Mouse (Mus musculus) bone marrow macrophage, adult 2 months (primary cell): ENCODE results near the gene Sub1.

ENCODE experiments used
- CTCF ChIP-seq: IDR thresholded peaks from 2 replicates; pipeline ENCODE4 v1.5.1; 2012; ENCODE audit warnings: low read depth, mild to moderate bottlenecking, low read length, moderate library complexity
- POLR2A ChIP-seq: IDR thresholded peaks from 2 replicates; pipeline ENCODE4 v1.6.1; 2012; ENCODE audit warnings: mild to moderate bottlenecking, low read depth, low read length, borderline replicate concordance

DNA sequence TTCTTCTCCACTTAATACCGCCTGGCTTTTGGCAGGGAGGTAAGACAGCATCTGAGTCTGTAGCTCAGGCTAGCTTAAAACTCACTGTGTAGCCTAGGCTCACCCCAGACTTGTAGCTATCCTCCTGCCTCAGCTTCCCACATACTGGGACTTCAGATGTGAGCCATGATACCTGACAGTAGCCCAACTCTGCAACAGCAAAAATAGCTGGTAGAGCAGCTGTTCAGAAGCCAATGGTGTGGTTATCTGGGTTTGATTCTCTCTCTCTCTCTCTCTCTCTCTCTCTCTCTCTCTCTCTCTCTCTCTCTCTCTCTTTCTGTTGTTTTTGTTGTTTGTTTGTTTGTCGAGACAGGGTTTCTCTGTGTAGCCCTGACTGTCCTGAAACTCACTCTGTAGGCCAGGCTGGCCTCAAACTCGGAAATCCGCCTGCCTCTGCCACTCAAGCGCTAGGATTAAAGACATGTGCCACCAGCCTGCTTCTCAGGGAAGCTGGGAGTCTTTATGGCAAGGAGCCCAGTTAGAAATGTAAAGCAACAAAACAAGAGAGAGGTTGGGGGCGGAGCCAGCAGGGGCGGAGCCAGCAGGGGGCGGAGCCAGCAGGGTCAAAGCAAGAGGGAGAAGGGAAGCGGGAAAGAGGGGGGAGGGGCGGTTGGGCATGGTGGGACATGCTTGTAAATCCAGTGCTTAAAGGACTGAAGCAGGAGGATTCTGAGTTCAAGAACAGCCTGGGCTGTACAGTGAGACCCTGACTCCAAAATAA is 41.3 kb upstream of the Sub1 start:
- no peak for TF ChIP-seq CTCF
- no peak for TF ChIP-seq POLR2A
